ENCODE assay signal across 7 mouse cellular contexts in genomic region chr6:128629771-128630739, GRCm38 (mm10). TPM values are rescaled to one million over a fixed set of nuclear protein-coding genes. Genes with fewer than 3 reads are reported as not detected.
DNase-seq lines count a peak whose midpoint lies in the region; ATAC-seq and TF ChIP-seq lines count a peak whose summit lies in the region.
"Not testable (repeated sequence)": the region's sequence is repeated elsewhere in the genome, so short reads cannot be mapped to it uniquely, and the experiment has no call there.

No protein-coding gene starts in this region.

- peak; percentile 40; the same call in 1 of the 2 replicates for TF ChIP-seq CTCF in bone marrow, adult 2 months (IDR thresholded peaks at IDR 0.05; ENCODE audit: control insufficient read depth, insufficient read depth, low read length)

- not testable (repeated sequence) for H3K4me2 ChIP-seq in embryonic facial prominence, embryonic 14.5 days (ENCODE audit: low read depth, low read length); heart, embryonic 11.5 days; kidney, embryonic 15.5 days; limb, embryonic 13.5 days (replicated peaks); midbrain, embryonic 13.5 days (replicated peaks)

- peak; percentile 89 for ATAC-seq in embryonic facial prominence, embryonic 14.5 days (ENCODE audit: low read depth)
- peak; percentile 68; the same call in 1 of the 2 replicates for ATAC-seq in heart, embryonic 11.5 days (replicated peaks; ENCODE audit: insufficient number of reproducible peaks, low FRiP score, low TSS enrichment)
- ATAC-seq in kidney, embryonic 15.5 days (replicated peaks; ENCODE audit: low FRiP score) = peak; percentile 90
- ATAC-seq in limb, embryonic 13.5 days (ENCODE audit: low FRiP score, low read depth) = peak; percentile 84; the same call in 1 of the 2 replicates
- ATAC-seq in midbrain, embryonic 13.5 days = peak; percentile 93

- H3K27me3 ChIP-seq in embryonic facial prominence, embryonic 14.5 days (replicated peaks; ENCODE audit: control insufficient read depth, insufficient read depth, low read length); heart, embryonic 11.5 days (ENCODE audit: control insufficient read depth, insufficient read depth, low read length); kidney, embryonic 15.5 days; limb, embryonic 13.5 days; midbrain, embryonic 13.5 days: not testable (repeated sequence)

- not testable (repeated sequence) for H3K9me3 ChIP-seq in embryonic facial prominence, embryonic 14.5 days (ENCODE audit: control insufficient read depth, low read length); heart, embryonic 11.5 days (replicated peaks; ENCODE audit: control insufficient read depth, low read length); kidney, embryonic 15.5 days (replicated peaks); limb, embryonic 13.5 days; midbrain, embryonic 13.5 days

- H3K9ac ChIP-seq in embryonic facial prominence, embryonic 14.5 days (ENCODE audit: low read depth, low read length); heart, embryonic 11.5 days (ENCODE audit: low read depth, low read length); kidney, embryonic 15.5 days; limb, embryonic 13.5 days; midbrain, embryonic 13.5 days (replicated peaks): not testable (repeated sequence)

- DNase-seq in embryonic facial prominence, embryonic 14.5 days (ENCODE audit: low spot score) = peak; percentile 84
- peak; percentile 44 for DNase-seq in right cerebral cortex, postnatal 4 days

- H3K36me3 ChIP-seq in embryonic facial prominence, embryonic 14.5 days (ENCODE audit: control insufficient read depth, insufficient read depth, low read length); heart, embryonic 11.5 days (ENCODE audit: control insufficient read depth, insufficient read depth, low read length); kidney, embryonic 15.5 days; limb, embryonic 13.5 days; midbrain, embryonic 13.5 days: not testable (repeated sequence)

- 48% methylated on average over 13 of the region's 13 CpGs for WGBS in bone marrow, adult 2 months
- 51% methylated on average over 12 of the region's 13 CpGs for WGBS in embryonic facial prominence, embryonic 14.5 days
- 45% methylated on average over 13 of the region's 13 CpGs for WGBS in heart, embryonic 11.5 days (ENCODE audit: insufficient replicate concordance)
- WGBS in kidney, embryonic 15.5 days = 59% methylated on average over 13 of the region's 13 CpGs
- WGBS in limb, embryonic 13.5 days = 58% methylated on average over 13 of the region's 13 CpGs
- 53% methylated on average over 13 of the region's 13 CpGs for WGBS in midbrain, embryonic 13.5 days

- H3K4me1 ChIP-seq in bone marrow, adult 2 months (ENCODE audit: control insufficient read depth, insufficient read depth, low read length); embryonic facial prominence, embryonic 14.5 days (ENCODE audit: control insufficient read depth, insufficient read depth, low read length); heart, embryonic 11.5 days (ENCODE audit: control insufficient read depth, insufficient read depth, low read length); kidney, embryonic 15.5 days; limb, embryonic 13.5 days; midbrain, embryonic 13.5 days (replicated peaks): not testable (repeated sequence)

- not testable (repeated sequence) for H3K4me3 ChIP-seq in bone marrow, adult 2 months (replicated peaks; ENCODE audit: control insufficient read depth, low read depth, low read length); embryonic facial prominence, embryonic 14.5 days (ENCODE audit: low read depth, low read length); heart, embryonic 11.5 days (ENCODE audit: low read depth, low read length); kidney, embryonic 15.5 days (replicated peaks); limb, embryonic 13.5 days; midbrain, embryonic 13.5 days (replicated peaks)

- H3K27ac ChIP-seq in bone marrow, adult 2 months (ENCODE audit: control insufficient read depth, insufficient read depth, low read depth, low read length, poor library complexity); embryonic facial prominence, embryonic 14.5 days (replicated peaks; ENCODE audit: low read depth, low read length); heart, embryonic 11.5 days (ENCODE audit: low read depth, low read length); kidney, embryonic 15.5 days; limb, embryonic 13.5 days; midbrain, embryonic 13.5 days: not testable (repeated sequence)

- not testable (repeated sequence) for TF ChIP-seq POLR2A in bone marrow, adult 2 months (IDR thresholded peaks at IDR 0.05; ENCODE audit: borderline replicate concordance, control insufficient read depth, low read depth, low read length)

RNA-seq across cellular contexts. Expression of gene Klrb1a, which starts 6.7 kb away (rescaled TPM):
- not detected in 2 replicates for polyA plus RNA-seq in bone marrow, adult 2 months (2011; ENCODE audit: insufficient read depth, insufficient read length, low replicate concordance, missing spikeins)
- not detected in 2 replicates for polyA plus RNA-seq in embryonic facial prominence, embryonic 14.5 days (2014; fragmentation: Nextera tagmentation; extraction: Ambion mirVana)
- polyA plus RNA-seq in heart, embryonic 11.5 days (2014; fragmentation: Nextera tagmentation; extraction: Ambion mirVana) = not detected in 2 replicates
- polyA plus RNA-seq in kidney, embryonic 15.5 days (2015; fragmentation: Nextera tagmentation; extraction: Ambion mirVana) = 0.39 TPM in 1 of 2 replicates, not detected in the other
- polyA plus RNA-seq in limb, embryonic 13.5 days (2015; fragmentation: Nextera tagmentation; extraction: Ambion mirVana) = not detected in 2 replicates
- not detected in 2 replicates for polyA plus RNA-seq in midbrain, embryonic 13.5 days (2015; fragmentation: Nextera tagmentation; extraction: Ambion mirVana)

RNA-seq across cellular contexts. Expression of gene Clec2h, which starts 32.1 kb away (rescaled TPM):
- 0.97 TPM in 1 of 2 replicates, not detected in the other for polyA plus RNA-seq in bone marrow, adult 2 months (2011; ENCODE audit: insufficient read depth, insufficient read length, low replicate concordance, missing spikeins)
- not detected in 2 replicates for polyA plus RNA-seq in embryonic facial prominence, embryonic 14.5 days (2014; fragmentation: Nextera tagmentation; extraction: Ambion mirVana)
- not detected in 2 replicates for polyA plus RNA-seq in heart, embryonic 11.5 days (2014; fragmentation: Nextera tagmentation; extraction: Ambion mirVana)
- polyA plus RNA-seq in kidney, embryonic 15.5 days (2015; fragmentation: Nextera tagmentation; extraction: Ambion mirVana) = 0.37 TPM in 1 of 2 replicates, not detected in the other
- not detected in 2 replicates for polyA plus RNA-seq in limb, embryonic 13.5 days (2015; fragmentation: Nextera tagmentation; extraction: Ambion mirVana)
- not detected in 2 replicates for polyA plus RNA-seq in midbrain, embryonic 13.5 days (2015; fragmentation: Nextera tagmentation; extraction: Ambion mirVana)

RNA-seq across cellular contexts. Expression of gene A2ml1, which starts 48.6 kb away (rescaled TPM):
- not detected in 2 replicates for polyA plus RNA-seq in bone marrow, adult 2 months (2011; ENCODE audit: insufficient read depth, insufficient read length, low replicate concordance, missing spikeins)
- 3.7 and 4.8 TPM in 2 replicates for polyA plus RNA-seq in embryonic facial prominence, embryonic 14.5 days (2014; fragmentation: Nextera tagmentation; extraction: Ambion mirVana)
- polyA plus RNA-seq in heart, embryonic 11.5 days (2014; fragmentation: Nextera tagmentation; extraction: Ambion mirVana) = 0.32 TPM in 1 of 2 replicates, not detected in the other
- polyA plus RNA-seq in kidney, embryonic 15.5 days (2015; fragmentation: Nextera tagmentation; extraction: Ambion mirVana) = 0.53 and 0.93 TPM in 2 replicates
- not detected in 2 replicates for polyA plus RNA-seq in limb, embryonic 13.5 days (2015; fragmentation: Nextera tagmentation; extraction: Ambion mirVana)
- polyA plus RNA-seq in midbrain, embryonic 13.5 days (2015; fragmentation: Nextera tagmentation; extraction: Ambion mirVana) = 0.32 and 0.50 TPM in 2 replicates
